ENCODE assay signal across 8 mouse cellular contexts in genomic region chr13:99900557-99900892, GRCm38 (mm10). TPM values are rescaled to one million over a fixed set of nuclear protein-coding genes. Genes with fewer than 3 reads are reported as not detected.
A peak's percentile ranks its signal among the peaks of the same experiment; 100 is the strongest.
DNase-seq lines count a peak whose midpoint lies in the region; ATAC-seq lines count a peak whose summit lies in the region.

No protein-coding gene starts in this region.

- peak overlapping the region; percentile 31 for H3K9ac ChIP-seq in forebrain, embryonic 15.5 days (replicated peaks)
- H3K9ac ChIP-seq in lung, embryonic 16.5 days (ENCODE audit: low read length) = no peak overlapping the region

- no peaks in the 10 kb centered on the region for H3K9me3 ChIP-seq in forebrain, embryonic 15.5 days
- H3K9me3 ChIP-seq in lung, embryonic 16.5 days (ENCODE audit: control insufficient read depth, low read length) = no peaks in the 10 kb centered on the region

- H3K4me1 ChIP-seq in forebrain, embryonic 15.5 days = peaks cover 12% of the 10 kb centered on the region
- 0 out of 2 replicates have a peak, but pooled peaks cover 2% of the 10 kb centered on the region for H3K4me1 ChIP-seq in lung, embryonic 16.5 days (replicated peaks; ENCODE audit: control insufficient read depth, insufficient read depth, low read length)

- intact Hi-C loops in left cerebral cortex, postnatal 25 days (cut with DNase I) = no loop called here

- peak overlapping the region; percentile 39 for H3K4me3 ChIP-seq in forebrain, embryonic 15.5 days
- no peak overlapping the region; the same call in 1 of the 2 replicates for H3K4me3 ChIP-seq in lung, embryonic 16.5 days (ENCODE audit: low read length)

- DNase-seq in left cerebral cortex, postnatal 25 days (ENCODE audit: low spot score in 2 of 2) = peak; percentile 11 to 24
- no peak for DNase-seq in left cerebral cortex, adult 9 months (ENCODE audit: low spot score in 2 of 2)
- peak; percentile 57 for DNase-seq in adrenal gland, adult 2 months
- peak; percentile 46 for DNase-seq in hindlimb bud, embryonic 11.5 days (ENCODE audit: extremely low spot score, low read depth, low spot score)
- peak; percentile 76 for DNase-seq in retina, embryonic 14.5 days (ENCODE audit: low spot score)
- DNase-seq in frontal cortex, postnatal 25 days (ENCODE audit: low spot score in 2 of 2) = no peak

- 0 out of 2 replicates have a peak, but pooled peaks have one; percentile 53 for ATAC-seq in forebrain, embryonic 15.5 days (replicated peaks)
- ATAC-seq in lung, embryonic 16.5 days (ENCODE audit: low read depth) = peak; percentile 83

- H3K27me3 ChIP-seq in forebrain, embryonic 15.5 days = peaks cover 31% of the 10 kb centered on the region
- H3K27me3 ChIP-seq in lung, embryonic 16.5 days (ENCODE audit: control insufficient read depth, insufficient read depth, low read depth, low read length) = peaks cover 22% of the 10 kb centered on the region

- WGBS in forebrain, embryonic 15.5 days = under 1% methylated on average over 30 of the region's 30 CpGs
- WGBS in lung, embryonic 16.5 days = 2% methylated on average over 30 of the region's 30 CpGs

- no peak overlapping the region for H3K27ac ChIP-seq in forebrain, embryonic 15.5 days (replicated peaks)
- no peak overlapping the region for H3K27ac ChIP-seq in lung, embryonic 16.5 days (ENCODE audit: low read length)

- H3K4me2 ChIP-seq in forebrain, embryonic 15.5 days (replicated peaks) = peak overlapping the region; percentile 53
- peak overlapping the region; percentile 25; the same call in 1 of the 2 replicates for H3K4me2 ChIP-seq in lung, embryonic 16.5 days (ENCODE audit: low read depth, low read length)

- H3K36me3 ChIP-seq in forebrain, embryonic 15.5 days = no peaks in the 10 kb centered on the region
- H3K36me3 ChIP-seq in lung, embryonic 16.5 days (ENCODE audit: control insufficient read depth, insufficient read depth, low read length) = no peaks in the 10 kb centered on the region

RNA-seq across cellular contexts. Expression of gene Cartpt, which starts 0.4 kb away (rescaled TPM):
- total RNA-seq in left cerebral cortex, postnatal 25 days (2021) = 10 to 100 TPM; 32.4 to 41.1 TPM
- 10 to 100 TPM; 11.6 to 17.3 TPM for total RNA-seq in adrenal gland, adult 2 months (2021)
- polyA plus RNA-seq in adrenal gland, adult 2 months (2012; rRNA removed) = 2.4 and 9.3 TPM in 2 replicates
- polyA plus RNA-seq in forebrain, embryonic 15.5 days (2015; fragmentation: Nextera tagmentation; extraction: Ambion mirVana) = 1.3 and 3.2 TPM in 2 replicates
- polyA plus RNA-seq in lung, embryonic 16.5 days (2015; fragmentation: Nextera tagmentation; extraction: Ambion mirVana) = 1.1 and 1.4 TPM in 2 replicates

Comparison
In these comparisons a context has a peak if more than half of its experiments do, and no peak if none do; other contexts are left out.
1. DNase-seq: peak in left cerebral cortex, postnatal 25 days (2 of 2), adrenal gland, adult 2 months (single experiment), hindlimb bud, embryonic 11.5 days (single experiment) and retina, embryonic 14.5 days (single experiment); none in left cerebral cortex, adult 9 months (0 of 2) and frontal cortex, postnatal 25 days (0 of 2).